Mouse (Mus musculus) MEL (cell line): Measurements from ENCODE around the gene Asb1. TPM values are rescaled to one million over a fixed set of nuclear protein-coding genes. Genes with fewer than 3 reads are reported as not detected.

Experiments used
- DNase-seq: peaks from one replicate; pipeline ENCODE4 v3.0.0; 2011; ENCODE audit warnings: low read depth, low spot score
- H3K27ac ChIP-seq: 2 replicates; pipeline ENCODE4 v1.5.1; 2012; ENCODE audit warnings: low read depth, mild to moderate bottlenecking, control low read depth, low read length, moderate library complexity; ENCODE audit not compliant: control insufficient read depth
- H3K27me3 ChIP-seq, 2 experiments: fragments of 150-350 bp in 1 of 2; sonication (generic) in 1 of 2; 2 replicates each; pipeline ENCODE4 v1.6.1; 2012; ENCODE audit warnings: low read length in 2 of 2, mild to moderate bottlenecking in 2 of 2, improper control_type of control experiment in 1 of 2, moderate library complexity in 1 of 2; ENCODE audit not compliant: insufficient read depth in 2 of 2, control insufficient read depth in 1 of 2
- H3K36me3 ChIP-seq, 2 experiments: 2 replicates each; pipeline ENCODE4 v1.6.1; 2012 to 2014; ENCODE audit warnings: low read length in 2 of 2, improper control_type of control experiment in 1 of 2, inconsistent platforms in 1 of 2, mild to moderate bottlenecking in 1 of 2; ENCODE audit not compliant: insufficient read depth in 2 of 2, control insufficient read depth in 1 of 2
- H3K4me1 ChIP-seq, 2 experiments: fragments of 150-350 bp in 1 of 2; sonication (generic) in 1 of 2; 2 replicates each; pipeline ENCODE4 v1.6.1; 2012; ENCODE audit warnings: low read length in 2 of 2, improper control_type of control experiment in 1 of 2, mild to moderate bottlenecking in 1 of 2; ENCODE audit not compliant: insufficient read depth in 2 of 2, control insufficient read depth in 1 of 2
- H3K4me3 ChIP-seq, 2 experiments: fragments of 150-350 bp in 1 of 2; sonication (generic) in 1 of 2; 2 replicates each; pipeline ENCODE4 v1.5.1; 2012; ENCODE audit warnings: low read depth in 2 of 2, low read length in 2 of 2, mild to moderate bottlenecking in 2 of 2, moderate library complexity in 2 of 2, control low read depth in 1 of 2, improper control_type of control experiment in 1 of 2; ENCODE audit not compliant: control insufficient read depth in 1 of 2, insufficient read depth in 1 of 2
- H3K79me2 ChIP-seq: 2 replicates; pipeline ENCODE4 v1.6.1; 2012; ENCODE audit warnings: mild to moderate bottlenecking, low read length, moderate library complexity; ENCODE audit not compliant: control insufficient read depth, poor library complexity, insufficient read depth
- H3K9ac ChIP-seq: 2 replicates; pipeline ENCODE4 v1.6.1; 2012; ENCODE audit warnings: low read depth, mild to moderate bottlenecking, control low read depth, low read length, moderate library complexity; ENCODE audit not compliant: control insufficient read depth, poor library complexity, severe bottlenecking
- H3K9me3 ChIP-seq: fragments of 150-350 bp; sonication (generic); replicated peaks from 2 replicates; pipeline ENCODE4 v1.6.1; 2012; ENCODE audit warnings: mild to moderate bottlenecking, low read length, improper control_type of control experiment, moderate library complexity; ENCODE audit not compliant: insufficient read depth
- CHD1 ChIP-seq: IDR thresholded peaks from 2 replicates; pipeline ENCODE4 v1.6.1; 2012; ENCODE audit warnings: low read depth, mild to moderate bottlenecking, inconsistent platforms, low read length, improper control_type of control experiment
- ELF1 ChIP-seq: IDR thresholded peaks from 2 replicates; pipeline ENCODE4 v1.6.1; 2014; ENCODE audit warnings: low read depth, mild to moderate bottlenecking, inconsistent platforms, low read length, improper control_type of control experiment, moderate library complexity
- EP300 ChIP-seq, 2 experiments: IDR thresholded peaks; 2 replicates each; pipeline ENCODE4 v1.6.1; 2011; ENCODE audit warnings: improper control_type of control experiment in 2 of 2, low read length in 2 of 2, low read depth in 1 of 2, mild to moderate bottlenecking in 1 of 2
- ETS1 ChIP-seq: IDR thresholded peaks from 2 replicates; pipeline ENCODE4 v1.6.1; 2012; ENCODE audit warnings: low read depth, mild to moderate bottlenecking, inconsistent platforms, low read length, improper control_type of control experiment, moderate library complexity
- GATA1 ChIP-seq: IDR thresholded peaks from 2 replicates; pipeline ENCODE4 v1.6.1; 2011; ENCODE audit warnings: low read depth, low read length, improper control_type of control experiment
- JUND ChIP-seq: IDR thresholded peaks from 2 replicates; pipeline ENCODE4 v1.6.1; 2011; ENCODE audit warnings: low read depth, mild to moderate bottlenecking, improper control_type of control experiment, low read length
- MAFK ChIP-seq: IDR thresholded peaks from 2 replicates; pipeline ENCODE4 v1.6.1; 2011; ENCODE audit warnings: low read depth, mild to moderate bottlenecking, low read length, improper control_type of control experiment, borderline replicate concordance
- MAZ ChIP-seq: IDR thresholded peaks from 2 replicates; pipeline ENCODE4 v1.6.1; 2012; ENCODE audit warnings: low read depth, mild to moderate bottlenecking, inconsistent platforms, low read length, improper control_type of control experiment
- MXI1 ChIP-seq: IDR thresholded peaks from 2 replicates; pipeline ENCODE4 v1.6.1; 2011; ENCODE audit warnings: mild to moderate bottlenecking, low read depth, low read length, improper control_type of control experiment
- POLR2A ChIP-seq, 2 experiments: IDR thresholded peaks; 2 replicates each; pipeline ENCODE4 v1.6.1; 2011 to 2012; ENCODE audit warnings: low read length in 2 of 2, mild to moderate bottlenecking in 2 of 2, control low read depth in 1 of 2, improper control_type of control experiment in 1 of 2, low read depth in 1 of 2, moderate library complexity in 1 of 2; ENCODE audit not compliant: control insufficient read depth in 1 of 2, insufficient read depth in 1 of 2, poor library complexity in 1 of 2
- RCOR1 ChIP-seq: IDR thresholded peaks from 2 replicates; pipeline ENCODE4 v1.6.1; 2012; ENCODE audit warnings: low read depth, mild to moderate bottlenecking, inconsistent platforms, low read length, improper control_type of control experiment
- SIN3A ChIP-seq: IDR thresholded peaks from 2 replicates; pipeline ENCODE4 v1.6.1; 2012; ENCODE audit warnings: low read length, improper control_type of control experiment, inconsistent platforms
- SMC3 ChIP-seq: IDR thresholded peaks from 2 replicates; pipeline ENCODE4 v1.6.1; 2011; ENCODE audit warnings: low read depth, low read length, improper control_type of control experiment
- TCF12 ChIP-seq: IDR thresholded peaks from 2 replicates; pipeline ENCODE4 v1.6.1; 2014; ENCODE audit warnings: low read depth, mild to moderate bottlenecking, inconsistent platforms, low read length, improper control_type of control experiment, moderate library complexity
- UBTF ChIP-seq: IDR thresholded peaks from 2 replicates; pipeline ENCODE4 v1.6.1; 2012; ENCODE audit warnings: low read depth, mild to moderate bottlenecking, inconsistent platforms, low read length, improper control_type of control experiment, moderate library complexity, borderline replicate concordance; ENCODE audit not compliant: insufficient read depth
- ZKSCAN1 ChIP-seq: IDR thresholded peaks from 2 replicates; pipeline ENCODE4 v1.6.1; 2012; ENCODE audit warnings: low read depth, mild to moderate bottlenecking, inconsistent platforms, low read length, improper control_type of control experiment, moderate library complexity
- polyA plus RNA-seq, 2 experiments: library from polyadenylated mRNA; stranded (reverse) in 1 of 2; unstranded in 1 of 2; fragments of >175 nt in 1 of 2; fragments of >200 nt in 1 of 2; gene quantifications; 2 replicates each; pipeline versions ENCODE4 v1.2.1 to v1.2.4; 2012; ENCODE audit warnings: low replicate concordance in 2 of 2, low read depth in 1 of 2; ENCODE audit not compliant: insufficient read length in 2 of 2, insufficient read depth in 1 of 2, missing spikeins in 1 of 2
- total RNA-seq: library from RNA; depleted of rRNA; stranded (reverse); fragments of 300-350 nt; gene quantifications from 2 replicates; pipeline ENCODE4 v1.2.3, GENCODE M21; 2012

The Asb1 gene
- total and polyA plus RNA-seq, 3 experiments, result 37.9 to 41.3 TPM; not detected in 1

DNA sequence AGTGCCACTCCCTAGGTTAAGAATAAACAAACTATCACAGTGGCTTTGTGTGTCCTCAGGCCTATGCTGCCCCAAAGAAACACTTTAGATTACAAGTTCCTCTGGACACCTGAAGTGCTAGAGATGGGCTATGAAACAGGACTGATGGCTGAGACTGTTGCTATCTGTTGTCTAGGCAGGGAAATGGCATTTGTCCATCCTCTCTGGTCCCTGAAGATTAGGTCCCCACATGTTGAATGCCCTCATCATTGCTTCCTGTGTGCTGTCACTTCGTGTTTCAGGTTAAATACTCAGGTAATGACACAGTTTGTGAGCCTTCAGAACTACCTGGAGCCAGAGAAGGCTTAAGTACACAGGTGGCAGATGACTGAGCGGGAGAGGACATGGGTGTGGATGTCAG lies 8.7 kb downstream of the Asb1 start:
- peaks cover 6 to 34% of the 10 kb centered on the region in 2 experiments for H3K36me3 ChIP-seq
- no peak overlapping the region for H3K9ac ChIP-seq
- peaks cover 2 to 6% of the 10 kb centered on the region in 2 experiments; a peak in 3 of 4 replicates for H3K4me1 ChIP-seq
- DNase-seq, result no peak
- no peak overlapping the region for H3K4me3 ChIP-seq
- no peaks in the 10 kb centered on the region for H3K27me3 ChIP-seq
- TF ChIP-seq MAZ (no peak), ETS1 (0 out of 2 replicates have a peak, but pooled peaks have one; percentile 12)
- no peaks in the 10 kb centered on the region for H3K9me3 ChIP-seq
- no peak overlapping the region for H3K27ac ChIP-seq
- peaks cover 2% of the 10 kb centered on the region for H3K79me2 ChIP-seq

GRCm38 (mm10) chr1:91557099-91557498 lies 16.8 kb downstream of the Asb1 start:
- H3K36me3 ChIP-seq, result peaks cover 10 to 19% of the 10 kb centered on the region in 2 experiments

GRCm38 (mm10) chr1:91561226-91561625 lies 20.9 kb downstream of the Asb1 start:
- Histone ChIP-seq H3K9ac (no peak overlapping the region), H3K27me3 (no peaks in the 10 kb centered on the region), H3K79me2 (no peaks in the 10 kb centered on the region), H3K4me1 (peaks cover 15 to 16% of the 10 kb centered on the region in 2 experiments), H3K9me3 (no peaks in the 10 kb centered on the region), H3K36me3 (peaks cover 4 to 17% of the 10 kb centered on the region in 2 experiments), H3K27ac (no peak overlapping the region), H3K4me3 (no peak overlapping the region)
- DNase-seq, result no peak
- no peak for TF ChIP-seq UBTF
- no peak for TF ChIP-seq SMC3

More at GRCm38 (mm10) chr1:91557099-91557498, 16.8 kb downstream of the Asb1 start:
- no peak overlapping the region for H3K4me3 ChIP-seq
- H3K79me2 ChIP-seq, result no peaks in the 10 kb centered on the region
- peaks cover 8 to 9% of the 10 kb centered on the region in 2 experiments for H3K4me1 ChIP-seq
- no peak for DNase-seq
- no peak overlapping the region for H3K27ac ChIP-seq
- H3K9ac ChIP-seq, result no peak overlapping the region
- TF ChIP-seq ELF1 (peak; percentile 43), ZKSCAN1 (peak; percentile 87), SIN3A (no peak), JUND (no peak), RCOR1 (no peak), MXI1 (peak; percentile 47; the same call in 1 of the 2 replicates), GATA1 (peak; percentile 54), EP300 (IDR thresholded peaks at IDR 0.05; ENCODE audit: low read depth in 1 of 2, low read length in 2 of 2) (peak in 1 of 2 experiments; percentile 18; a peak in 1 of 4 replicates), MAFK (no peak), TCF12 (0 out of 2 replicates have a peak, but pooled peaks have one; percentile 6), MAZ (no peak), CHD1 (0 out of 2 replicates have a peak, but pooled peaks have one; percentile 47), POLR2A (IDR thresholded peaks at IDR 0.05; ENCODE audit: control insufficient read depth in 1 of 2, insufficient read depth in 1 of 2, low read depth in 1 of 2, low read length in 2 of 2, poor library complexity in 1 of 2) (no peak)
- no peaks in the 10 kb centered on the region for H3K27me3 ChIP-seq
- no peaks in the 10 kb centered on the region for H3K9me3 ChIP-seq
